Mouse (Mus musculus) cerebellum, postnatal 4 days (tissue): ENCODE data around the gene Zfp972.
A peak's percentile ranks its signal among the peaks of the same experiment; 100 is the strongest.
"Not testable (repeated sequence)": the region's sequence is repeated elsewhere in the genome, so short reads cannot be mapped to it uniquely, and the experiment has no call there.

ENCODE experiments used
- DNase-seq, 2 experiments: peaks; one replicate each; pipeline ENCODE4 v3.0.0; 2022; ENCODE audit warnings: low spot score in 2 of 2, mixed read lengths in 1 of 2

The Zfp972 gene

GRCm38 (mm10) chr2:177925563-177926103 lies at the start of gene Zfp972:
Gene Zfp972 (minus strand): TSS chr2:177925613.
- DNase-seq: not testable (repeated sequence)

GRCm38 (mm10) chr2:177974814-177975213 lies 49.4 kb upstream of the Zfp972 start:
- not testable (repeated sequence) for DNase-seq

GRCm38 (mm10) chr2:177957145-177957544 lies 31.7 kb upstream of the Zfp972 start, which contains the start of gene Gm14326:
Gene Gm14326 (minus strand): TSS chr2:177957297.
- DNase-seq: peak in 1 of 2 experiments; percentile 57

- DNase-seq: peak in 1 of 2 experiments; percentile 3
Measured at GRCm38 (mm10) chr2:177956734-177957133, 31.3 kb upstream of the Zfp972 start.

- not testable (repeated sequence) for DNase-seq
Measured at GRCm38 (mm10) chr2:177903276-177903675, 22.1 kb downstream of the Zfp972 start.

- not testable (repeated sequence) for DNase-seq
Measured at GRCm38 (mm10) chr2:177898171-177898570, 27.2 kb downstream of the Zfp972 start.

GRCm38 (mm10) chr2:177897046-177897578 lies 28.3 kb downstream of the Zfp972 start, which contains the start of gene Gm14327:
Gene Gm14327 (plus strand): TSS chr2:177897096.
- DNase-seq: not testable (repeated sequence)

- DNase-seq: not testable (repeated sequence)
Measured at GRCm38 (mm10) chr2:177887743-177888142, 37.7 kb downstream of the Zfp972 start.

- DNase-seq: not testable (repeated sequence)
Measured at GRCm38 (mm10) chr2:177862254-177862653, 63.2 kb downstream of the Zfp972 start.
